Mouse (Mus musculus): Measurements from ENCODE around the gene Hilpda. TPM values are rescaled to one million over a fixed set of nuclear protein-coding genes. Genes with fewer than 3 reads are reported as not detected.

The Hilpda gene
- total RNA-seq (2022): 1 to 10 TPM; 3.7 to 6.7 (median 6.1) TPM

DNA sequence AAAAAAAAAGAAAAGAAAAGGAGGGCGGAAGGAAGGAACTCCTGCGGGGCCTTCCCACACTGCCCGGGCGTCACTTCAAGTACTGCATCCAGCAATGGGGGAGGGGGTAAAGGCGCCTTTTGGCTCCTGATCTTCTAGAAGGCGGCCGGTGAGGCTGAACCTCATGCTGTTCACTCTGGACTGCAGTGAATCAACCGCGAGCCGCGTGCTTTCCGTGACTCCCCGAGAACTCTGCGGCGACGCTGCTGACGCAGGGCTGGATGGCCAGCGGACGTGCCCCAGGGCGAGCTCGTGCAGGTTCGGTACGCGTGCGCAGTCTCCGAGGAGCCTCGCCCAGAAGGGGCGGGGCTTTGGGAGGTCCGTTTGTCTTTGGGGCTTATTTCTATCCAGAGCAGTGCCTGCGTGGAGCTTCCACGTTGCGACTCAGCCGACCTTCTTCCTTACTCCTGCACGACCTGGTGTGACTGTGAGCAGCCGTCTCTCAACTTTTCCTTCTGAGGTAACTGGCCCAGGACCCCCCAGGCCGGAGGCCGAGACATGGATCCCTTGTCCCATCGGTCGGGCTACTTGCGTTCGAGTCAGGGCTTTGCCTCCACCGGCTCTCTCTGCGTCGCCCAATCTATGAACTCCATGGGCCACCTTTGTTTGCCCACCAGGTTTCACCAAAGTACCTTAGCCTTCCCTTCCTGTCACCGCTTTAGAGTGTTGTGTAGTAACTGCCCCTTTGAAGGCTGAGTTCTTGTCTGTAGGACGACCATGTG lies at the start of gene Hilpda:
Gene Hilpda (plus strand): TSS at position 177 of the 761 bp plus-strand sequence.
- peak; percentile 93 for DNase-seq (ENCODE audit: low spot score)

DNA sequence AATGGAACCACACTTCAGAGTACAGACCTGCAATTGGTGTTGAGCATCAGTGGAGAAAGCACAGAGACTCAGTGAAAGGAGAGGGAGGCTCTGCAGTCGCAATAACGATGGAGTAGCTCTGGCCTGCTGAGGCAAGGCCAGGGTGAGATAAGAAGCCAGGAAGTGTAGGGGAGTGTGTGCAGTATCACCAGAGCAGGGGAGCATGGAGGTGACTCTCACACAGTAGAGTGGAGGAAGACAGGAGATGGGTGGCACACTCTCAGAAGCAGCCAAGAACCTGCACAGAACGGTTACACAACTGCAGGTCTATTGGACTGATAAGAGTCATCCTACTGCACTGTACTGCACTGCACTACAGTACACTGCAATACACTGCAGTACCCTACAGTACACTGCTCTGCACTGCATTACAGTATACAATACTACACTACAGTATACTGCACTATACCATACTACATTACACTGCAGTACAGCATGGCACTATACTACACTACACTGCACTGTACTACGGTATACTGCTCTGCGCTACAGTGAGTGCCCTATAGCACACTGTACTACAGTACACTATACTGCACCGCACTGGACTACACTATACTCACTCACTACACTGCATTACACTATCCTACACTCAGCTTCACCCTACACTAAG lies 42.9 kb upstream of the Hilpda start:
- no peak for DNase-seq (ENCODE audit: low spot score)

DNA sequence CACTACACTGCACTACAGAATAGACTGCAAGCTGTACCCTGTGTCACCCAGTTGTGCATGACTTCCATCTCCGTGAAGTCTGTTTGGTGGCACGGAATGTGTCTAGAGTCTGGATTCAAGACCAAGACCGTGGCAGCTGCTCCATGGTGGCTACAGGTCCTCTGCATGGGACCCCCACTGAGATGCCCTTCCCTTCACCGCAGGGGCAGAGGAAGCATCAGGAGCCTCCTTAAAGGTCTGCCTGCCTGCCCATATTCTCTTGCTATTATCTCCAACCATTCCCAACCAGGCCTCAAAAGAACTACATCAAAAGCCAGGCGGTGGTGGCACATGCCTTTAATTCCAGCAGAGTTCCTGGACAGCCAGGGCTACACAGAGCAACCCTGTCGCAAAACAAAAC lies 41.9 kb upstream of the Hilpda start:
- DNase-seq (ENCODE audit: low spot score): no peak

DNA sequence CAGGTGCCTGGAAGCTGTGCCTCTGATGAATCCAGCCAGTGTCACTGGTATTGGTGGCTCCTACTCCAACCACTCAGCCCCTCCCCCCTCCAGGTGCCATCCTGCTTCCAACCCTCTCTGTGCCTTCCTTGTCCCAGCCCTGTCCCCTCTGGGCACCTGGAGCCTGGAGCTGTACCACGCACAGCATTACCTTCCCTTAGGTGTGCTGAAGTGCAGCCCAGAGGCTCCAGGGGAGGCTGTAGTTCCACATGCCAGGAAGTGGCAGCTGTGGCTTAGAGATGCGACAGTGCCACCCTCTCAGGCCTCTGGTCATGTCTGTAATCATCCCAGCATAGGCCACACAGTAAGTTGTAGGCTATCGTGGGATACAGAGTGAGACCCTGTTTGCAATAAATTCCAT lies 40.5 kb upstream of the Hilpda start:
- DNase-seq (ENCODE audit: low spot score): no peak

DNA sequence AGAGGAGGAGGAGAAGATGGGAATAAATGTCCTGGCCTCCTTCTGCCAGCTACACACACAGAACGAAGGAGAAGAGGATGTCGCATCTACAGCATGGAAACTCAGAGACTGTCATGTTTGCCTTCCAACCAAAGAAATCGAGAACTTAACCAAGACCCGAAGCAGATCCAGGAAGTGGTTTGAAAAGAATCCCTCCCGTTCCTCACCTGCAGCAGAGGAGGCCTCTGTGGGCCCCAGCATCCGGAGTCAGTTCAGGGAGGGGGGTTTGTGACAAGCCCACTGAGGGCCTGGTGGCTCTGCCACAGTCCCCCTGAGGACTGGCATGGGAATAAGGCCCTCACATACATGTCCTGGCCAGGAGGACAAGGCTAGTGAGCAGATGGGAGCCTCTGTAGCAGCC lies 40.0 kb upstream of the Hilpda start:
- DNase-seq (ENCODE audit: low spot score): no peak

DNA sequence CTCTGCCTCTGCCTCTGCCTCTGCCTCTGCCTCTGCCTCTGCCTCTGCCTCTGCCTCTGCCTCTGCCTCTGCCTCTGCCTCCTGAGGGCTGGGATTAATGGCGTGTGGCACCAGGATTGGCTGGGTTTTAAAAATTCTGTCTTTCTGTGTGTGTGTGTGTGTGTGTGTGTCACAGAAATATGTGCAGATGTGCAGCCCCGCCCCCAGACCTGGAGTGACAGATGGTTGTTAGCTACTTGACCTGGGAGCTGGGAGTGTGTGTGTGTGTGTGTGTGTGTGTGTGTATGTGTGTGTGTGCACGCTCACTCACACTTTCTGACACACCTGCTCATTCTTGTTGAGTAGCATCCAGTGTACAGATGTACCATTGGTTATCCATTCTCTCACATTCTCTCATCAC lies 38.6 kb upstream of the Hilpda start:
- DNase-seq (ENCODE audit: low spot score): no peak

DNA sequence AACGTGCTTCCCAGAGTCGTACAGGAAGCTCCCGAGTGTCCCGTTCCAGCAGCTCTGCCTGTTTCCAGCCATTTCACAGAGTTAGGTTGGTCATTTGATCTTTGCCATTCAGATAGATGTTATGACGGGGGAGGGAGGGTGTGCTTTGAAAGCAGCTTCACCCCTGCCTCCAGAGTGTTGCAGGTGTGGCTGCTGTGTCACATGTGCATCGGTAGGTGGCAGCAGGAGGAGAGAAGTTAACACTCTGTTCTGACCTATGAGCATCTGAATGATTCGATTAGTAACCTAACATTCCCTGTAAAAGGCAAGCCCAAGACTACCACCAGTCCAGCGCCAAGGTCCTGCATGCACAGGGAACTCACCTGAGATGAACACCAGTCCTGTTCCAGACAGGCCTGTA lies 38.0 kb upstream of the Hilpda start:
- DNase-seq (ENCODE audit: low spot score): no peak

DNA sequence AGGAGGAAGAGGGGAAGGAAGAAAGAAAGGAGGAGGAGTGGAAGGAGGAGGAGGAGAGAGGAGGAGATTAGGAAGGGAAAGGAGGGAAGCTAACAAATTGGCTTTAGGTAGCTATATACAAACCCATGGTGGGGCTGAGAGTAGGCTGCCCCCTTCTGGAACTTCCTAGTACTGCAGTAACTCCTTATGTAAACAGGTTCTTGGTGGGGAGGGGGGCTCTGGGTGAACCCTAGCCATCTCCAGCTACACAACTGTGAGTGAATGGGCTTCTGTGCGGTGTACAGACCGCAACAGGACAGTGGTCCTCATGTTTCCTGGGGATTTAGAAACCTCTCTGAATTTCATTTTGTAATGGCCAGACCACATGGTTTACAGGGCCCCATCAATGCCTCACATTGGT lies 31.5 kb upstream of the Hilpda start:
- DNase-seq (ENCODE audit: low spot score): peak; percentile 58

DNA sequence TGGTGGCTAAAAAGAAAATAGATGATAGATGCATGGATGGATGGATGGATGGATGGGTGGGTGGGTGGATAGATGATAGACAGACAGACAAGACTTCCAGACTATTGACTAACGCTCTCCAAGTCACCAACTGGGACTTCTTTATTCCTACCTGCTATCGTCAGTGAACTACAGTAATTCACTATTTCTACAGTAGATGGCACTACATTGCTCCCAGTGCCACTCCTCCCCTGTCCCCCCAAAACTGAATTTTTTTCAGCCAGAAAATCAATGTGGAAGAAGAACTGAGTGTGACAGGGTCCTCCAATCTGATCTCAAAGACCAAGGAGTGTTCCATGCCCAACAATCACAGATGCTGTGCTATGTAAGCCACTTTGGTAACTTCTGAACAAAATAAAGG lies 30.6 kb upstream of the Hilpda start:
- DNase-seq (ENCODE audit: low spot score): no peak

DNA sequence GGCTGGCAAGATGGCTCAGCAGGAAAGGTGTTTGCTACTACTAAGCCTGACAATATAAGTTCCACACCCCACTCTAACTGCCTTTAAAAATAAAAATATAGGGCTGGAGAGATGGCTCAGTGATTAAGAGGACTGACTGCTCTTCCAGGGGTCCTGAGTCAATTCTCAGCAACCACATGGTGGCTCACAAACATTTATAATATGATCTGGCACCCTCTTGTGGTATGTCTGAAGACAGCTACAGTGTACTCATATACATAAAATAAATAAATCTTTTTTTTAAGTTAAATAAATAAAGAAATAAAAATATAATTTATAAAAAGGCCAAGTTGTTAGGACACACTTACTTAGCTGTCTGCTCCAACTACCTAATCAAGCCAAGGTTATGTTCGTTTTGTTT lies 30.0 kb upstream of the Hilpda start:
- DNase-seq (ENCODE audit: low spot score): no peak

DNA sequence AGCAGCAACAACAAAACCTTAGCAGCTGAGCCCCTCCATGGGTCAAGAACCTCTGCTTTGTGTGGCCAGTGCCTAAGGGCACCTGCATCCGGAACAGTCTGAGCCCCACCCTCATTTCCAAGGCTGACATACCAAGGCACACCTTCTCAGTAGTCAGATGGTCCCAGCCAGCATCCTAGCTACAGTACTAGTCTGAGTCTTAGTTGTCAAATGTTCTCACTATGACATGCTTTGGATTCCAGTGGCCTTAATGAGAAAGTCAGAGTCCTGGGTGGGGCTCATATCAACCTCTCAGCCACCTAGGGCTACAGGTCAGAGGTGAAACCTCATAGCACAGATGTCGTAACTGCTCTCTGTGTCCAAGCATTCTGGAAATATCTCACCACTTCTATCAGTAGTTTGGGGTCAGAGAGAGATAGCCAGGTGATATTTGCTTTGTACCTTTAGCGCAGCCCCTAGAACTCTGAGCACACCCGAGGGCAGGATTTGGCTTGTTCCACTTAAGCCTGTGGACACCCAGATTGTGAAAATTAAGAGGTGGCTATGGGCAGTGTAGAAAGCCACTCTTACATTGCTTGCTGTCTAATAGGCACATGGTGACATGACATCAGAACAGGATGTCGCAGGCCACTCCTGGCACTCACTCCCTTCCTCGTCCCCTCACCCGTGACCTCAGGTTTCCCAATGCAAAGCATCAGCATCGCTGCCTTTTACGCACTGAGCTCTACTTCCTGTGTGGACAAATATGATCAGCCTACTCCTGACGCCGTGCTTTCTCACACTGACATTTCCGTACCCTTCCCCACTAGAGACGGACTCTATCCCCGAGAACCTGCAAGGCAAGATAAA lies 26.8 kb upstream of the Hilpda start:
- no peak for DNase-seq (ENCODE audit: low spot score)

DNA sequence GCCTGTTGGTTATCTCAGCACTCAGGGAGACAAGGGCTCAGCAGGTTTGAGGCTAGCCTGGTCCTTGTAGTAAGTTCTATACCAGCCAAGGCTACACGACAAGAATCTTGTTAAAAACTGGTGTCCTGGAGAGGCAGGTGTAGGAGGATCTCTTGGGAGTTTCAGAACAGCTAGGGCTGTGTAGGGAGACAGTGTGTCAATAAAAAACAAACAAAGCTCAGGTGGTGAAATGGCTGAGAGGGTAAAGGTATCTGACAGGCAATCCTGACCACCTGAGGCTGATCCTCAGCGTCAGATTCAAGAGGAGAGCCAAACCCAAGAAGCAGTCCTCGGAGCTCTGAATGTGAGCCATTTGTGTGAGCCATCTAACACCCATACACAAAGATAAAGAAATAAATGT lies 26.1 kb upstream of the Hilpda start:
- DNase-seq (ENCODE audit: low spot score): no peak

DNA sequence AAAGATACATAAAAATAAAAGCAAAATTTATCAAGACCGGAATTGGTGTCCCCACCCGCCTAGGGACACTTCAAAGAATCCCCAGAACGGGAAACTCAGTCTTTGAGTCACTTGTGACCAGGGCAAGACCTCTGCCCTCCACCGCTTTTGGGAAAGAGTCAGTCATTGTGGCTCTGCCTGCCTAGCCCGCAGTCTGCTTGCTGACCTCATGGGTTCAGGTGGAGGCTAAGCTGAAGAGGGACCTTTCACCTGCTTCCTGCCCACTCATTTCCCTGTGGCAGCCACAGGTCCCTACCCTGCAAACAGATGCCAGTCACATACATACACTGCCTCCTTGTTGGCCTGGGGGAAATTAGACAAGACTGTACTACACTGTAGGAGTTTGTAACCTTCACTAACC lies 25.7 kb upstream of the Hilpda start:
- DNase-seq (ENCODE audit: low spot score): no peak

DNA sequence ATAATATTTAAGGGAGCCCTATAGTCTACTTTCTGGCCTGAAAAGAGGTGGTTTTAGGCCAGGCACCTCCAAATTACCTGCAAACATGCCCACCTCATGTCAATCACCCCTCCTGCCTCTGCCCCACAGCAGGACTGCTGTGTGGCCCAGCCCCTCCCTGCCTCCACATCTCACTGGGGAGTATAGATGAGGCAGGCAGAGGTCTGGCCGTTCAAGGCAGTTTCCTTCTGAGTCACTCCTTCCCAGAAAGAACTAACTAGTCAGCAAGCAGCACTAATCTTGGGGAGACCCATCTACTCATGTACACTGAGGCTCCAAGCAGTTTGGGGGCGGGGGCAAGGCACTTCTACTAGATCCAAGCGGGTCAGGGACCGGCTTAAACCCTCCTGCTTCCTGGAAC lies 25.2 kb upstream of the Hilpda start:
- no peak for DNase-seq (ENCODE audit: low spot score)

DNA sequence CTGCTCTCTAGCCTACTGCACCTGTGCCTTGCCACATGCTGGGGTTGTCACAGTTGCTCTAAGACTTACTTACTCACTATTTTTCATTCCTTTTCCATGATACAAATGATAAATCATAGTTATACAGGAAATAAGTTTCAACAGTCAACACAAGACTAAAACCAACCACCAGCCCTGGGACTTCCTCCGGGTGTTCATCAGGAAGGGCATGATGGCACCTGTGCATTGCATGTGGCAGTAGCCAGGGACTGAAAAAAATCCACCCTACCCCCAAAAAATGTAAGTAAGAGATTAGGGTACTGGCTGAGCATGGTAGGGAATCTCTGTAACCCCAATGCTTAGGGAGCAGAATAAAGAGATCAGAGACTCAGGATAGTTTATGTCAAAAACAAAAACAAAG lies 12.9 kb upstream of the Hilpda start:
- no peak for DNase-seq (ENCODE audit: low spot score)

DNA sequence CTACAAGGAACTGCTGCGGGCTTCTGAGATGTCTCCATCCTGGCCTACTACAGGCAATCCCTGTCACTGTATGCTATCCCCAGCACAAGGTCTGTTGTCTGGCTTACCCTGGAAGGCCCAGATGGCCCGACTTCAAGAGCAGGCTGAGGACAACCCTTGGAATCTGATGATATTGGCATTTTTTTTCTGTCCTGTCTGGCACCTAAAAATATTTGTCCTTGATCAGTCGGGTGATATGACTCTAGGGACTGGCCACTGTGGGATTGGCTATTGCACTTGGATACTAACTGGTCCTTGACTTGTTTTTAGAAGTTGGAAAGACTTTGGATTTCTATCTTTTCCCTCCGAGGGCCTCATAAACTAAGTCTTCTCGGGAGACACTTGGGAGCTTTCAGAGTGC lies 10.5 kb upstream of the Hilpda start:
- DNase-seq (ENCODE audit: low spot score): no peak

DNA sequence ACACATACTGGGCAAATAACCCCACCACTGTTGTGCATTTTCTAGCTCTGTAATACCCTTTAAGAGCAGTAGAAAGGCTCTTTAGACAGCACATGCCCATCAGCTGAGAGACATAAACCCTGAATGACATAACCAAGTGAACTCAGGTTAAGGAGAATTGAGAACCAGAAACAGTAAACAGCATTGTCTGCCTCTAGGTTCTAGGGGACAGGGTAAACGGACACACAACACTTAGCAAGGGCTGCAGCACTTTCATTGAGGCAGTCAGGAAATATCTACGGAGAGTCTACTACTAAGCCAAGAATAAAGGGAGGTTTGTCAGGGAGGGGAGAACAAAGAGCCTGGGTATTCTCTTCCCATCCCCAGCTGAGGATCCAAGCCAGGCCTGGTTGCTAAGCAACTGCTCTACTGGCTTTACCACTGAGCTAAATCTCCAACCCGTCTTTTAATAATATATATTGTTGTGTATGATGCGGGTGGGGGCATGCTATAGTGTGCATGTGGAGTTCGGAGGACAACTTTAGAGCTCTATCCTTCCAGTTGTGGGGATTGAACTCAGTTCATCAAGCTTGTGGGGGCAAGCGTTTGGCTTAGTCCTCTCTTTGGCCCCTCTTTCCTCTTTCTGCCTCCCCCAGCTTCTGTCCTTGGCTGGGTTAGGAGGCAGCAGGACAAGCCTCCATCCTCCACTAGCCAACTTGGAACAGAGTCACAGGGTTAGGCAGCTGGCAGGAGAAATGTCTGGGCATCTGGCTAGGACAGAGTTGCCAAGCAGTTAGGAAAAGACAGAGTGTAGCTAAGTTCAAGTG lies 8.4 kb upstream of the Hilpda start:
- DNase-seq (ENCODE audit: low spot score): peak; percentile 65

DNA sequence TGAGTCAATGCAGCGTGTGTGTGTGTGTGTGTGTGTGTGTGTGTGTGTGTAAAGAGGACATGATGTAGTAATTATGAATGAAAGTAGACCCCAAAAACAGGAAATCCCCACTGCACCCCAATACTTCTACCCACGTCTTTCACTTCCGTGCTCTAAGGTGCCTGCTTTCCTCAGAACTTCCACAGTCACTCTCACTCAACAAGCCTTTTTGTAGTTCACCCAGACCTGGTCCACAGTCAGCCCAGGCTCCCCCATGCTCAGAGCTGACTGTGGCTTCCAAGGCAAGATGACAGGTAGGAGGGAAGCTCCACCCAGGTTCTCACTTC lies 7.9 kb upstream of the Hilpda start:
- no peak for DNase-seq (ENCODE audit: low spot score)

DNA sequence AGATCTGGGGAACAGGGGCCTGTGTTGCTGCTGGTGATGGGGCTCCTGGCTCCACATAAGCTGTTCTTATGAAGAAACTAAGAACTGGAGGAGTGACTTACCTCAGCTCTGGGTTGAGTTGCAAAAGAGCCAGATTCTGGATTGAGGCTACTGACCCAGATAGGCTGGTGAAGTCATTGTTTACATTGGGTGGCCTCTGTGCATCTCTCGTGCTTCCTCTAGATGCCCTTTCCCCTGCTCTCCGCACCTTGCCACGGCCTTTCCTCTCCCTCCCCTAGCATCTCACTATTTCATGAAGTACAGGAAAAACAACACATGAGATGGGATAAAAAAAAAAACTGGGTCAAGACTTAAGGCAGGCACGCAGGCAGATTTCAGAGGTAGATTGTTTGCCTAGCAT lies 5.4 kb upstream of the Hilpda start:
- no peak for DNase-seq (ENCODE audit: low spot score)

DNA sequence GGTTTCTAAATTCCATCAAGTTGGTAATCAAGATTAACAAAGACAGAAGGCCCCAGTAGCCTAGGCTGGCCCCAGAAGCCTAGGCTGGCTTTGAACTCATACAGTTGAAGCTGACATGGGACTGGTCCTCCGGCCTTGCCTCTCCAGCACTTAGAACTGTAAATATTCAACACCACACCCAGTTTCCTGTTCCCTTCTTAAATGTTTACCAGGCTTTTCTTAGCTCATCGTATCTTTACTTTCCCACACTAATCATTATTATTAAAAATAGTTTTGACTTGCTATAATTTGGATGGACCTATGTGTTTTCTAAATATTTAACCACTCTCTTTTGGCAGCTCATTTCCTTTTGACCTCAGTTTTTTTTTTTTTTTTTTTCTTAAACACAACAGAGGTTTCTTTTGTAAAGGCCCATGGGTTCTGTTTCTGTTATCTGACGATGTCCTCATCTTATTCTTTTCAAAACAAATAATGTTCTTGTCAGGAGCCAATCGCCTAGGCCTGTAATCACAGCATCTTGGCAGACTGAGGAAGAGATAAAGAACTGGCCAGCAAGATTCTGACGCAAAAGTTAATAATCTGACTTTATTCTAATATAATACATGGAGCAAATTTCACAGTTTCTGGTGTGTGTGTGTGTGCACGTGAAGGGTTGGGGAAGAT lies 3.2 kb upstream of the Hilpda start:
- DNase-seq (ENCODE audit: low spot score): no peak

DNA sequence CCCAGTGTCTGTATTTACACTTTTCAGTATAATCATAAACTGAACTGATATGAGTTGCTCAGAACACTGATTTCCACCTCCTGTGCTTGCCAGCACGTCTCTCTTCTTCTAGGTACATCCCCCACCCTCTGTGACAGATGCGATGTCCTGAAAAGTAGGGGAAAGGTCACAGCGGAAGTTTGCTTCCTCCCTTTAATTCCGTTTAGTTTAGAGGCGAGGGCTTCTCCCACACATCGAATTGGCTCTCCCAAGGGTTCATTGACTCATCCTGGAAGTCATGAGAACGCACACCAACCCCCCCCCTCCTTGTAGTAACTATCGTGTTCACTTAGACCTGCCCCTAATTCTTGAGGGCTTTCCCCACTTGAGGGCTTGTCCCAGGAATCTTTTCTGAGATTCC lies 1.3 kb upstream of the Hilpda start:
- peak; percentile 45 for DNase-seq (ENCODE audit: low spot score)

Measured in heart, adult 8-10 months (tissue).